In the genomic region with DNA sequence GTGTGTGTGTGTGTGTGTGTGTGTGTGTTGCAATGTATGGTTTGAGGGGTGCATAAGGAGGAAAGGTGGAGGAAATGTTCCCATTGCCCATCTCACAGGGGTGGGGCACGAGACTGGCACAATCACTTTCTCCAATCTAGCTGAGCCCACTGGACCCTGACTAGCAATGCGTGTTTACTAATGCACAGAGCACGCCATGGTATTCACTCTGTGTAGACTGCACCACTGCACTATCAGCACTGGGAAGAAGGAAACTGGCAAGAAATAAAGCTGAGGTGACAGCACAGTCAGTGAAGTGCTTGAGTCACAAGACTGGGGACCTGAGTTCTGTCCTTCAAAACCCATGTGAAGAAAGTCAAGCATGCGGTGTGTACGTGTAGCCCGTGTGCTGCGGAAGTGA, we compare ENCODE assay signal across 24 mouse cellular contexts. TPM values are rescaled to one million over a fixed set of nuclear protein-coding genes. Genes with fewer than 3 reads are reported as not detected.
A peak's percentile ranks its signal among the peaks of the same experiment; 100 is the strongest.
DNase-seq lines count a peak whose midpoint lies in the region; ATAC-seq and TF ChIP-seq lines count a peak whose summit lies in the region.
"Had no signal": no experiment of that assay in that cellular context is flagged by ENCODE, and none has a peak within 500 bp of the region (broad histone marks: within the 10 kb centered on the region; RNA-seq: fewer than 3 reads in every experiment).

No protein-coding gene starts in this region.

- no peaks in the 10 kb centered on the region for H3K27me3 ChIP-seq in heart, embryonic 14.5 days (ENCODE audit: control insufficient read depth, insufficient read depth, low read length)
- no peaks in the 10 kb centered on the region for H3K27me3 ChIP-seq in kidney, embryonic 16.5 days (ENCODE audit: insufficient read depth, low read length)
- no peaks in the 10 kb centered on the region for H3K27me3 ChIP-seq in stomach, postnatal 0 days (ENCODE audit: control insufficient read depth, insufficient read depth, low read length)
- H3K27me3 ChIP-seq in hindbrain, embryonic 14.5 days (ENCODE audit: control insufficient read depth, insufficient read depth, low read length) = no peaks in the 10 kb centered on the region
- H3K27me3 ChIP-seq: embryonic facial prominence, embryonic 13.5 days; embryonic facial prominence, embryonic 15.5 days; forebrain, embryonic 12.5 days had no signal

- no peaks in the 10 kb centered on the region for H3K36me3 ChIP-seq in heart, embryonic 14.5 days (ENCODE audit: control insufficient read depth, insufficient read depth, low read length)
- H3K36me3 ChIP-seq in kidney, embryonic 16.5 days (ENCODE audit: insufficient read depth, low read length) = no peaks in the 10 kb centered on the region
- H3K36me3 ChIP-seq in stomach, postnatal 0 days (ENCODE audit: control insufficient read depth, insufficient read depth, low read length) = no peaks in the 10 kb centered on the region
- no peaks in the 10 kb centered on the region for H3K36me3 ChIP-seq in hindbrain, embryonic 14.5 days (replicated peaks; ENCODE audit: control insufficient read depth, insufficient read depth)
- H3K36me3 ChIP-seq: embryonic facial prominence, embryonic 13.5 days; embryonic facial prominence, embryonic 15.5 days; forebrain, embryonic 10.5 days; forebrain, embryonic 12.5 days had no signal

- 0 out of 4 replicates have a peak, but pooled peaks cover 0 to 2% of the 10 kb centered on the region in 2 experiments for H3K4me1 ChIP-seq in heart, embryonic 14.5 days (ENCODE audit: control insufficient read depth in 2 of 2, insufficient read depth in 2 of 2, low read length in 2 of 2)
- H3K4me1 ChIP-seq in kidney, embryonic 16.5 days (ENCODE audit: insufficient read depth, low read length) = 0 out of 2 replicates have a peak, but pooled peaks cover 6% of the 10 kb centered on the region
- no peaks in the 10 kb centered on the region for H3K4me1 ChIP-seq in stomach, postnatal 0 days (replicated peaks; ENCODE audit: control insufficient read depth, insufficient read depth)
- H3K4me1 ChIP-seq in hindbrain, embryonic 14.5 days (replicated peaks; ENCODE audit: control insufficient read depth, insufficient read depth, low read length) = no peaks in the 10 kb centered on the region
- H3K4me1 ChIP-seq: embryonic facial prominence, embryonic 13.5 days; embryonic facial prominence, embryonic 15.5 days had no signal

- H3K4me2 ChIP-seq in heart, embryonic 14.5 days (ENCODE audit: low read length) = no peak overlapping the region
- H3K4me2 ChIP-seq in kidney, embryonic 16.5 days (replicated peaks; ENCODE audit: low read depth, low read length) = no peak overlapping the region
- H3K4me2 ChIP-seq in stomach, postnatal 0 days (replicated peaks; ENCODE audit: low read depth) = no peak overlapping the region
- no peak overlapping the region for H3K4me2 ChIP-seq in hindbrain, embryonic 14.5 days (replicated peaks)
- H3K4me2 ChIP-seq: embryonic facial prominence, embryonic 13.5 days; embryonic facial prominence, embryonic 15.5 days; forebrain, embryonic 12.5 days had no signal

- no peaks in the 10 kb centered on the region for H3K9me3 ChIP-seq in heart, embryonic 14.5 days (ENCODE audit: control insufficient read depth, low read length)
- no peaks in the 10 kb centered on the region for H3K9me3 ChIP-seq in kidney, embryonic 16.5 days (ENCODE audit: low read length)
- no peaks in the 10 kb centered on the region for H3K9me3 ChIP-seq in stomach, postnatal 0 days (ENCODE audit: control insufficient read depth, low read length)
- H3K9me3 ChIP-seq in hindbrain, embryonic 14.5 days (ENCODE audit: control insufficient read depth, low read length) = no peaks in the 10 kb centered on the region
- H3K9me3 ChIP-seq: embryonic facial prominence, embryonic 13.5 days; embryonic facial prominence, embryonic 15.5 days; forebrain, embryonic 10.5 days; forebrain, embryonic 12.5 days had no signal

- no peak for DNase-seq in heart, postnatal 25 days (ENCODE audit: low spot score)
- no peak for DNase-seq in kidney, postnatal 25 days
- DNase-seq in stomach, postnatal 0 days (ENCODE audit: low spot score) = no peak
- DNase-seq in hindbrain, embryonic 14.5 days (ENCODE audit: low spot score) = no peak
- DNase-seq: adrenal gland, adult 2 months; adrenal gland, postnatal 10 days; adrenal gland, postnatal 25 days; cerebellum, adult 11 months; cerebellum, adult 18-20 months; cerebellum, adult 8-10 months; cerebellum, adult 9-11 months; cerebellum, postnatal 14 days; cerebellum, postnatal 36 days; embryo, embryonic 11 days had no signal

- 71% methylated on average over 7 of the region's 7 CpGs for WGBS in heart, embryonic 14.5 days
- WGBS in kidney, embryonic 16.5 days = 65% methylated on average over 7 of the region's 7 CpGs
- 80% methylated on average over 7 of the region's 7 CpGs for WGBS in stomach, postnatal 0 days
- WGBS in hindbrain, embryonic 14.5 days = 92% methylated on average over 7 of the region's 7 CpGs

- H3K4me3 ChIP-seq in heart, embryonic 14.5 days (ENCODE audit: control insufficient read depth in 1 of 2, insufficient read depth in 1 of 2, low read depth in 1 of 2, low read length in 2 of 2) = no peak overlapping the region
- no peak overlapping the region for H3K4me3 ChIP-seq in kidney, embryonic 16.5 days (ENCODE audit: low read length)
- H3K4me3 ChIP-seq in stomach, postnatal 0 days (ENCODE audit: low read depth, low read length) = no peak overlapping the region
- H3K4me3 ChIP-seq in hindbrain, embryonic 14.5 days (replicated peaks; ENCODE audit: low read length) = no peak overlapping the region
- H3K4me3 ChIP-seq: embryonic facial prominence, embryonic 13.5 days; embryonic facial prominence, embryonic 15.5 days; erythroblast, embryonic 14.5 days; forebrain, embryonic 10.5 days; forebrain, embryonic 12.5 days had no signal

- H3K9ac ChIP-seq in heart, embryonic 14.5 days (ENCODE audit: low read length) = no peak overlapping the region
- no peak overlapping the region for H3K9ac ChIP-seq in kidney, embryonic 16.5 days (replicated peaks; ENCODE audit: low read length)
- no peak overlapping the region for H3K9ac ChIP-seq in stomach, postnatal 0 days (ENCODE audit: low read length)
- no peak overlapping the region for H3K9ac ChIP-seq in hindbrain, embryonic 14.5 days
- H3K9ac ChIP-seq: embryonic facial prominence, embryonic 13.5 days; embryonic facial prominence, embryonic 15.5 days; forebrain, embryonic 12.5 days had no signal

- H3K27ac ChIP-seq in heart, embryonic 14.5 days (replicated peaks in 1 of 2; ENCODE audit: control insufficient read depth in 1 of 2, insufficient read depth in 1 of 2, low read depth in 2 of 2, low read length in 2 of 2) = no peak overlapping the region
- H3K27ac ChIP-seq in kidney, embryonic 16.5 days (ENCODE audit: low read length) = 0 out of 2 replicates have a peak overlapping the region, but pooled peaks have one; percentile 14
- H3K27ac ChIP-seq in stomach, postnatal 0 days (replicated peaks) = no peak overlapping the region
- no peak overlapping the region for H3K27ac ChIP-seq in hindbrain, embryonic 14.5 days
- H3K27ac ChIP-seq: embryonic facial prominence, embryonic 13.5 days; embryonic facial prominence, embryonic 15.5 days; forebrain, embryonic 10.5 days; forebrain, embryonic 12.5 days had no signal

- TF ChIP-seq EP300 in stomach, postnatal 0 days (optimal IDR thresholded peaks at IDR 0.05) = no peak

- ATAC-seq in heart, embryonic 14.5 days (ENCODE audit: insufficient number of reproducible peaks, insufficient read depth, low FRiP score, low read depth) = 0 out of 2 replicates have a peak, but pooled peaks have one; percentile 31
- ATAC-seq in kidney, embryonic 16.5 days (ENCODE audit: low FRiP score, low TSS enrichment) = peak; percentile 80
- peak; percentile 81; the same call in 1 of the 2 replicates for ATAC-seq in stomach, postnatal 0 days (ENCODE audit: low FRiP score, low TSS enrichment)
- ATAC-seq in hindbrain, embryonic 14.5 days (ENCODE audit: low FRiP score) = no peak
- ATAC-seq: forebrain, embryonic 14.5 days had no signal

- intact Hi-C loops in heart, postnatal 25 days (cut with DNase I) = no loop called here

- no peak for TF ChIP-seq CTCF in stomach, postnatal 0 days (IDR thresholded peaks at IDR 0.05; ENCODE audit: low read depth)

RNA-seq across cellular contexts. Expression of a gene that starts 17.8 kb away (rescaled TPM):
- 2.9 and 3.1 TPM in 2 replicates for polyA plus RNA-seq in heart, embryonic 14.5 days (2014; fragmentation: Nextera tagmentation; extraction: Ambion mirVana)
- total RNA-seq in heart, postnatal 25 days (2021) = under 1 TPM; 0.61 to 0.62 TPM
- polyA plus RNA-seq in kidney, embryonic 16.5 days (2015; fragmentation: Nextera tagmentation; extraction: Ambion mirVana) = 3.3 and 3.5 TPM in 2 replicates
- polyA plus RNA-seq in stomach, postnatal 0 days (2015; fragmentation: Nextera tagmentation; extraction: Ambion mirVana) = 0.75 and 0.87 TPM in 2 replicates
- polyA plus RNA-seq in hindbrain, embryonic 14.5 days (2014; fragmentation: Nextera tagmentation; extraction: Ambion mirVana) = 18.5 and 20.9 TPM in 2 replicates
- total RNA-seq: common myeloid progenitor, adult 5-6 weeks; MEL had no signal
- polyA plus RNA-seq: erythroblast, embryonic 14.5 days had no signal
